Mouse (Mus musculus) liver, embryonic 11.5 days (tissue): ENCODE measurements at regions not wholly inside any gene's neighbourhood (a gene's known extent, or its start where the extent isn't known, plus 50 kb on each side); places are given as distances from the start of the nearest gene placed in this dataset.

ENCODE experiments used
- ATAC-seq: fragments of 200-750 bp; cut with Nextera tagmentation; replicated peaks from 2 replicates; pipeline ENCODE4 v1.8.0; 2017; ENCODE audit warnings: moderate number of reproducible peaks, mild to moderate bottlenecking, moderate TSS enrichment, moderate library complexity; ENCODE audit not compliant: low FRiP score
- DNase-seq: peaks from one replicate; pipeline ENCODE4 v3.0.0-alpha.2; 2017; ENCODE audit warnings: low spot score
- H3K27ac ChIP-seq: fragments of 300-500 bp; sonication (generic); 2 replicates; pipeline ENCODE4 v1.5.1; 2014; ENCODE audit warnings: mild to moderate bottlenecking, low read depth, low read length, control low read depth
- H3K27me3 ChIP-seq: fragments of 300-500 bp; sonication (generic); replicated peaks from 2 replicates; pipeline ENCODE4 v1.6.1; 2014; ENCODE audit warnings: low read length, mixed read lengths; ENCODE audit not compliant: control insufficient read depth, insufficient read depth
- H3K36me3 ChIP-seq: fragments of 300-500 bp; sonication (generic); 2 replicates; pipeline ENCODE4 v1.6.1; 2014; ENCODE audit warnings: mild to moderate bottlenecking, low read length, moderate library complexity, mixed read lengths; ENCODE audit not compliant: control insufficient read depth, insufficient read depth
- H3K4me1 ChIP-seq: fragments of 300-500 bp; sonication (generic); replicated peaks from 2 replicates; pipeline ENCODE4 v1.6.1; 2014; ENCODE audit warnings: low read length, mixed read lengths; ENCODE audit not compliant: control insufficient read depth, insufficient read depth
- H3K4me2 ChIP-seq: fragments of 300-500 bp; sonication (generic); 2 replicates; pipeline ENCODE4 v1.6.1; 2014; ENCODE audit warnings: mild to moderate bottlenecking, control low read depth, moderate library complexity
- H3K4me3 ChIP-seq: fragments of 300-500 bp; sonication (generic); 2 replicates; pipeline ENCODE4 v1.5.1; 2014; ENCODE audit warnings: low read depth, low read length, control low read depth
- H3K9ac ChIP-seq: fragments of 300-500 bp; sonication (generic); 2 replicates; pipeline ENCODE4 v1.6.1; 2014; ENCODE audit warnings: low read depth, low read length, control low read depth
- H3K9me3 ChIP-seq: fragments of 300-500 bp; sonication (generic); 2 replicates; pipeline ENCODE4 v1.6.1; 2016; ENCODE audit warnings: low read length, inconsistent platforms, mixed read lengths; ENCODE audit not compliant: control insufficient read depth
- WGBS: fragments of 180-500 bp; shearing (Covaris S2); extraction: QIAGEN DNeasy Blood & Tissue Kit; methylation state at CpG from one replicate; pipeline ENCODE4 v1.1.7; 2014; 5-methylcytosine and 5-hydroxymethylcytosine counted together

GRCm38 (mm10) chr9:31688398-31688705 is 224.1 kb upstream of the Tmem45b start:
- DNase-seq (no peak), ATAC-seq (no peak)
- no peaks in the 10 kb centered on the region; the same call in 1 of the 2 replicates for H3K4me1 ChIP-seq
- 11% methylated on average over 3 of the region's 3 CpGs for WGBS
- H3K9ac ChIP-seq = no peak overlapping the region
- H3K9me3 ChIP-seq = no peaks in the 10 kb centered on the region
- H3K4me2 ChIP-seq = peak overlapping the region; percentile 21; the same call in 1 of the 2 replicates
- H3K4me3 ChIP-seq = no peak overlapping the region
- peaks cover 2% of the 10 kb centered on the region; the same call in 1 of the 2 replicates for H3K27me3 ChIP-seq
- no peak overlapping the region for H3K27ac ChIP-seq
- no peaks in the 10 kb centered on the region for H3K36me3 ChIP-seq

- Histone ChIP-seq H3K4me1 (no peaks in the 10 kb centered on the region; the same call in 1 of the 2 replicates), H3K9ac (no peak overlapping the region), H3K36me3 (no peaks in the 10 kb centered on the region), H3K4me2 (peak overlapping the region; percentile 21; the same call in 1 of the 2 replicates), H3K9me3 (no peaks in the 10 kb centered on the region), H3K27ac (no peak overlapping the region), H3K4me3 (no peak overlapping the region), H3K27me3 (peaks cover 3% of the 10 kb centered on the region; the same call in 1 of the 2 replicates)
- no peak for DNase-seq
- 35% methylated on average over 17 of the region's 17 CpGs for WGBS
- ATAC-seq = no peak
Measured at GRCm38 (mm10) chr9:31687686-31688397, 223.6 kb upstream of the Tmem45b start.

GRCm38 (mm10) chr9:31686466-31686865 is 222.2 kb upstream of the Tmem45b start:
- Histone ChIP-seq H3K4me3 (no peak overlapping the region), H3K27me3 (peaks cover 3% of the 10 kb centered on the region; the same call in 1 of the 2 replicates), H3K9me3 (no peaks in the 10 kb centered on the region), H3K27ac (no peak overlapping the region), H3K4me1 (no peaks in the 10 kb centered on the region; the same call in 1 of the 2 replicates), H3K9ac (no peak overlapping the region), H3K4me2 (no peak overlapping the region), H3K36me3 (no peaks in the 10 kb centered on the region)
- DNase-seq = no peak
- 70% methylated on average over 5 of the region's 5 CpGs for WGBS
- ATAC-seq = no peak

- Histone ChIP-seq H3K4me3 (no peak overlapping the region), H3K27ac (no peak overlapping the region), H3K4me2 (no peak overlapping the region), H3K27me3 (peaks cover 3% of the 10 kb centered on the region; the same call in 1 of the 2 replicates), H3K9me3 (no peaks in the 10 kb centered on the region), H3K9ac (no peak overlapping the region), H3K4me1 (no peaks in the 10 kb centered on the region; the same call in 1 of the 2 replicates), H3K36me3 (no peaks in the 10 kb centered on the region)
- ATAC-seq (no peak), DNase-seq (no peak)
- 81% methylated on average over 8 of the region's 8 CpGs for WGBS
Measured at GRCm38 (mm10) chr9:31684812-31685188, 220.5 kb upstream of the Tmem45b start.

DNA sequence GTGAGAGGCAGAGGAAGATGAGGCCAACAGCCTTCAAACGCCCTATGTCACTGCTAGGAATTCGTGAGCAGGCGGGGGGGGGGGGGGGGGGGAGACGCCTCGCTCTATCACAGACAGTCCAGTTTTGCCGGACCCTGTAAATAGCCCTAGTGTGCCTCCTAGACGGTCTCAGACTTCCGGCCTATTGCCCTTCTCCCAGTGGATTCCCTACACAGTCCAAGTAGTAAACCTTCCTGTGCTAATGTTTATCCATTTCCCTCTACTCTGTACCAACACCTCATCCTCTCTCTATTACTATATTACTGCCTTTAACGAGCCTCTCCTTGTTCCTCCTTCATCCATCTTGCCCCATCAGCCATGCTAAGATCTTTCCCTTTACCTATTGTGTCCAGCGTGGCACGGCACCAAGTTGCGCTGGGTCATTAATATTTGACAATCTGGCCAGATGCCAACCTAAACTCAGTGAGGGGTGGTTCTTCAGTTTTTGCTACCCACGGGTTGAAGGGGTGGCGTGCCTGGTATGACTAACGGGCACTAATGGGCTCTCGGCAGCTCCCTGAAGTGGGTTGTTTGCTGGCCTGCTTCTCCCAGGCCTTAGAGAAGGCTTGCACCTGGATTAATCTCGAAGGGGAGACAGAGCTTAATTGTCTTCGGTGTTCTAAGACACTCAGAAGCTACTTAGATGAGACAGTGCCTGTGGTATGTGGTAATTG is 220.0 kb upstream of the Tmem45b start:
- DNase-seq = no peak
- no peaks in the 10 kb centered on the region for H3K9me3 ChIP-seq
- 58% methylated on average over 16 of the region's 18 CpGs for WGBS
- H3K4me3 ChIP-seq = no peak overlapping the region
- H3K4me2 ChIP-seq = no peak overlapping the region
- no peak for ATAC-seq
- H3K4me1 ChIP-seq = no peaks in the 10 kb centered on the region; the same call in 1 of the 2 replicates
- H3K27ac ChIP-seq = no peak overlapping the region
- H3K9ac ChIP-seq = no peak overlapping the region
- no peaks in the 10 kb centered on the region for H3K36me3 ChIP-seq
- peaks cover 3% of the 10 kb centered on the region; the same call in 1 of the 2 replicates for H3K27me3 ChIP-seq

GRCm38 (mm10) chr9:31683302-31684081 is 219.2 kb upstream of the Tmem45b start:
- no peak overlapping the region for H3K27ac ChIP-seq
- H3K4me3 ChIP-seq = no peak overlapping the region
- no peaks in the 10 kb centered on the region for H3K36me3 ChIP-seq
- H3K27me3 ChIP-seq = peaks cover 3% of the 10 kb centered on the region; the same call in 1 of the 2 replicates
- WGBS = 10% methylated on average over 19 of the region's 19 CpGs
- no peak overlapping the region for H3K9ac ChIP-seq
- H3K4me2 ChIP-seq = peak overlapping the region; percentile 18
- DNase-seq (no peak), ATAC-seq (0 out of 2 replicates have a peak, but pooled peaks have one; percentile 23)
- no peaks in the 10 kb centered on the region for H3K9me3 ChIP-seq
- H3K4me1 ChIP-seq = no peaks in the 10 kb centered on the region; the same call in 1 of the 2 replicates

DNA sequence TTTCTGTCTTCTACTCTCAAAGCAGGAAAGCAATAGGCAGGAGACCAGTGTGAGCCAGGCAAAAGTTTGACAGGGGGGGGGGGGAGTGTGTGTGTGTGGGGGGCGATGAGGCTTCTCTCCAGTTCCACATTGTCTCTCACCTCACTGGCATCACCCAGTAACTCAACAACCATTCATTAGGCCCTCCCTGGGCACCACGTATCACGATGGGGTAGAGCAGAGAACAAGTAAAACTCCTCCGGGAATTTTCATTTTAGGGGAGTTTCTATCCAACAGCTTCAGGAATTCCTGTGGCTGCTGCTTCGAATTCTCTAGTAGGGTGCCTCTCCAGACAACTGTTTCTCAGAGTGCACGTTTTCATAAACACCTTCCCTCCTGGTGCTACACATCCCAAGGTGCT is 218.6 kb upstream of the Tmem45b start:
- no peak for ATAC-seq
- H3K4me2 ChIP-seq = no peak overlapping the region; the same call in 1 of the 2 replicates
- WGBS = 47% methylated on average over 5 of the region's 6 CpGs

DNA sequence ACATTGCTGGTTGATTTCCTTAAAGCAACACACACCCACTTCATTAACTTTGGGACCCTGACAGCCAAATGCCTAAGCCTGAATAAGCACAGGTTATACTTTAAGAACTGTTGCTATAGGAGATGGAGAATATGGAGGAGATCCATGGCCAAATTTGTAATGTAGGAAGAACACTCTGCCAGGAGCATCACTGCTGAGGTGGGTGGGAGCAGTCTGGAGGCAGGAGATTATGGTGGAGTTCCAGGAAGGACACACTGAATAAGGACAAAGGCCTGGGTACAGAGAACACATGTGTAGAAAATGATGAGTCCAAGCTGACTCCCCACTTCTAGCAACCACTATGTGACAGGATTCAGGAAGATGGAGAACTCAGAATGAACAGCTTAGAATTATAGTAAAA is 212.9 kb upstream of the Tmem45b start:
- Histone ChIP-seq H3K4me3 (no peak overlapping the region), H3K9me3 (no peaks in the 10 kb centered on the region), H3K36me3 (no peaks in the 10 kb centered on the region), H3K4me1 (no peaks in the 10 kb centered on the region), H3K9ac (no peak overlapping the region), H3K27me3 (no peaks in the 10 kb centered on the region), H3K27ac (no peak overlapping the region), H3K4me2 (no peak overlapping the region)
- DNase-seq = no peak
- ATAC-seq = no peak

More for the DNA sequence above, 218.6 kb upstream of the Tmem45b start:
- Histone ChIP-seq H3K36me3 (no peaks in the 10 kb centered on the region), H3K9me3 (no peaks in the 10 kb centered on the region), H3K27me3 (peaks cover 3% of the 10 kb centered on the region; the same call in 1 of the 2 replicates), H3K4me3 (no peak overlapping the region), H3K4me1 (no peaks in the 10 kb centered on the region; the same call in 1 of the 2 replicates), H3K9ac (no peak overlapping the region), H3K27ac (no peak overlapping the region)
- no peak for DNase-seq
